In genomic region chr9:94607750-94608106, GRCm38 (mm10) we compare ENCODE assay signal across 19 mouse cellular contexts.
DNase-seq lines count a peak whose midpoint lies in the region; ATAC-seq and TF ChIP-seq lines count a peak whose summit lies in the region.
"Had no signal": no experiment of that assay in that cellular context is flagged by ENCODE, and none has a peak within 500 bp of the region (broad histone marks: within the 10 kb centered on the region; RNA-seq: fewer than 3 reads in every experiment).

No protein-coding gene starts in this region.

- no peaks in the 10 kb centered on the region for H3K9me3 ChIP-seq in intestine, embryonic 15.5 days
- no peaks in the 10 kb centered on the region for H3K9me3 ChIP-seq in intestine, postnatal 0 days (ENCODE audit: control insufficient read depth)
- no peaks in the 10 kb centered on the region for H3K9me3 ChIP-seq in embryonic facial prominence, embryonic 13.5 days
- no peaks in the 10 kb centered on the region for H3K9me3 ChIP-seq in liver, embryonic 13.5 days (replicated peaks)
- H3K9me3 ChIP-seq: forebrain, embryonic 12.5 days; heart, embryonic 13.5 days; hindbrain, embryonic 10.5 days; neural tube, embryonic 13.5 days had no signal

- no peaks in the 10 kb centered on the region for H3K27me3 ChIP-seq in intestine, embryonic 15.5 days (replicated peaks)
- H3K27me3 ChIP-seq in intestine, postnatal 0 days (replicated peaks; ENCODE audit: control insufficient read depth, insufficient read depth, low read length), result no peaks in the 10 kb centered on the region
- H3K27me3 ChIP-seq in embryonic facial prominence, embryonic 13.5 days, result no peaks in the 10 kb centered on the region
- no peaks in the 10 kb centered on the region for H3K27me3 ChIP-seq in liver, embryonic 13.5 days
- H3K27me3 ChIP-seq: forebrain, embryonic 12.5 days; heart, embryonic 13.5 days; neural tube, embryonic 13.5 days had no signal

- 0 out of 2 replicates have a peak, but pooled peaks have one; percentile 32 for ATAC-seq in intestine, embryonic 15.5 days
- ATAC-seq in intestine, postnatal 0 days, result no peak
- peak; percentile 30 for ATAC-seq in CD4-positive, CD25-positive, alpha-beta regulatory T cell, adult 4 months
- 0 out of 2 replicates have a peak, but pooled peaks have one; percentile 43 for ATAC-seq in embryonic facial prominence, embryonic 13.5 days (ENCODE audit: insufficient number of reproducible peaks, insufficient read depth, low FRiP score, low TSS enrichment, low read depth)
- peak; percentile 20; the same call in 1 of the 2 replicates for ATAC-seq in liver, embryonic 13.5 days (ENCODE audit: low read depth)

- TF ChIP-seq CTCF in intestine, postnatal 0 days (IDR thresholded peaks at IDR 0.05; ENCODE audit: low read depth), result no peak

- H3K4me1 ChIP-seq in intestine, embryonic 15.5 days (replicated peaks), result no peaks in the 10 kb centered on the region
- no peaks in the 10 kb centered on the region for H3K4me1 ChIP-seq in intestine, postnatal 0 days (replicated peaks; ENCODE audit: control insufficient read depth, insufficient read depth, low read length)
- peaks cover 3% of the 10 kb centered on the region; the same call in 1 of the 2 replicates for H3K4me1 ChIP-seq in embryonic facial prominence, embryonic 13.5 days
- H3K4me1 ChIP-seq in liver, embryonic 13.5 days (replicated peaks), result peaks cover 7% of the 10 kb centered on the region; the same call in 1 of the 2 replicates

- no peak for DNase-seq in liver, embryonic 13.5 days
- no peak for DNase-seq in testis, postnatal 14 days (ENCODE audit: low spot score)
- DNase-seq in cerebellum, postnatal 25 days, result no peak
- DNase-seq: adrenal gland, postnatal 25 days; cerebellum, adult 8-10 months; gastrocnemius, postnatal 36 days; kidney, adult 18-20 months; kidney, postnatal 36 days; lung, adult 18-20 months; thymus, postnatal 14 days had no signal

- no peak overlapping the region for H3K4me3 ChIP-seq in intestine, embryonic 15.5 days (replicated peaks)
- H3K4me3 ChIP-seq in intestine, postnatal 0 days (ENCODE audit: low read depth, low read length), result no peak overlapping the region
- H3K4me3 ChIP-seq in embryonic facial prominence, embryonic 13.5 days, result no peak overlapping the region
- H3K4me3 ChIP-seq in liver, embryonic 13.5 days (replicated peaks), result no peak overlapping the region
- H3K4me3 ChIP-seq: forebrain, embryonic 12.5 days; heart, embryonic 13.5 days; hindbrain, embryonic 10.5 days; neural tube, embryonic 13.5 days had no signal

- 21% methylated on average over 2 of the region's 2 CpGs for WGBS in intestine, embryonic 15.5 days
- WGBS in intestine, postnatal 0 days, result 20% methylated on average over 2 of the region's 2 CpGs
- WGBS in embryonic facial prominence, embryonic 13.5 days, result 62% methylated on average over 2 of the region's 2 CpGs
- 38% methylated on average over 2 of the region's 2 CpGs for WGBS in liver, embryonic 13.5 days (ENCODE audit: insufficient replicate concordance)

- no peak overlapping the region for H3K4me2 ChIP-seq in intestine, embryonic 15.5 days (replicated peaks)
- no peak overlapping the region for H3K4me2 ChIP-seq in intestine, postnatal 0 days (replicated peaks; ENCODE audit: low read depth)
- H3K4me2 ChIP-seq in embryonic facial prominence, embryonic 13.5 days, result no peak overlapping the region
- no peak overlapping the region for H3K4me2 ChIP-seq in liver, embryonic 13.5 days
- H3K4me2 ChIP-seq: forebrain, embryonic 12.5 days; heart, embryonic 13.5 days; neural tube, embryonic 13.5 days had no signal

- H3K9ac ChIP-seq in intestine, embryonic 15.5 days, result no peak overlapping the region
- H3K9ac ChIP-seq in intestine, postnatal 0 days (ENCODE audit: low read depth, low read length), result no peak overlapping the region
- H3K9ac ChIP-seq in embryonic facial prominence, embryonic 13.5 days, result no peak overlapping the region
- no peak overlapping the region for H3K9ac ChIP-seq in liver, embryonic 13.5 days
- H3K9ac ChIP-seq: forebrain, embryonic 12.5 days; heart, embryonic 13.5 days; neural tube, embryonic 13.5 days had no signal

- no peak overlapping the region for H3K27ac ChIP-seq in intestine, embryonic 15.5 days
- no peak overlapping the region for H3K27ac ChIP-seq in intestine, postnatal 0 days (ENCODE audit: low read depth, low read length)
- H3K27ac ChIP-seq in embryonic facial prominence, embryonic 13.5 days, result no peak overlapping the region
- no peak overlapping the region for H3K27ac ChIP-seq in liver, embryonic 13.5 days
- H3K27ac ChIP-seq: forebrain, embryonic 12.5 days; heart, embryonic 13.5 days; hindbrain, embryonic 10.5 days; neural tube, embryonic 13.5 days had no signal

- H3K36me3 ChIP-seq in intestine, embryonic 15.5 days, result no peaks in the 10 kb centered on the region
- no peaks in the 10 kb centered on the region for H3K36me3 ChIP-seq in intestine, postnatal 0 days (ENCODE audit: control insufficient read depth, insufficient read depth)
- no peaks in the 10 kb centered on the region for H3K36me3 ChIP-seq in embryonic facial prominence, embryonic 13.5 days
- H3K36me3 ChIP-seq in liver, embryonic 13.5 days, result no peaks in the 10 kb centered on the region
- H3K36me3 ChIP-seq: forebrain, embryonic 12.5 days; G1E; heart, embryonic 13.5 days; hindbrain, embryonic 10.5 days; neural tube, embryonic 13.5 days had no signal
